Mouse (Mus musculus) embryonic facial prominence, embryonic 11.5 days (tissue): Measurements from ENCODE around the gene Fbxo40. TPM values are rescaled to one million over a fixed set of nuclear protein-coding genes. Genes with fewer than 3 reads are reported as not detected.

Experiments used
- ATAC-seq: fragments of 200-750 bp; cut with Nextera tagmentation; replicated peaks from 2 replicates; pipeline ENCODE4 v1.8.0; 2017; ENCODE audit warnings: low read depth; ENCODE audit not compliant: insufficient number of reproducible peaks, low FRiP score, low TSS enrichment
- DNase-seq: peaks from one replicate; pipeline ENCODE4 v3.0.0-alpha.2; 2015; ENCODE audit warnings: low spot score
- H3K27ac ChIP-seq: fragments of 300-500 bp; sonication (generic); replicated peaks from 2 replicates; pipeline ENCODE4 v1.5.1; 2014; ENCODE audit warnings: mild to moderate bottlenecking, low read depth, low read length, control low read depth
- H3K27me3 ChIP-seq: fragments of 300-500 bp; sonication (generic); 2 replicates; pipeline ENCODE4 v1.6.1; 2014; ENCODE audit warnings: mild to moderate bottlenecking, low read length, moderate library complexity, mixed read lengths; ENCODE audit not compliant: control insufficient read depth, insufficient read depth
- H3K36me3 ChIP-seq: fragments of 300-500 bp; sonication (generic); replicated peaks from 2 replicates; pipeline ENCODE4 v1.6.1; 2014; ENCODE audit warnings: low read depth, mild to moderate bottlenecking, low read length, moderate library complexity, mixed read lengths; ENCODE audit not compliant: control insufficient read depth, insufficient read depth
- H3K4me1 ChIP-seq: fragments of 300-500 bp; sonication (generic); 2 replicates; pipeline ENCODE4 v1.6.1; 2014; ENCODE audit warnings: low read length, mixed read lengths; ENCODE audit not compliant: control insufficient read depth, insufficient read depth
- H3K4me2 ChIP-seq: fragments of 300-500 bp; sonication (generic); 2 replicates; pipeline ENCODE4 v1.6.1; 2014; ENCODE audit warnings: low read depth, mild to moderate bottlenecking, control low read depth, low read length, moderate library complexity
- H3K4me3 ChIP-seq: fragments of 300-500 bp; sonication (generic); 2 replicates; pipeline ENCODE4 v1.5.1; 2014; ENCODE audit warnings: low read depth, low read length, control low read depth
- H3K9ac ChIP-seq: fragments of 300-500 bp; sonication (generic); replicated peaks from 2 replicates; pipeline ENCODE4 v1.6.1; 2014; ENCODE audit warnings: mild to moderate bottlenecking, control low read depth, low read length
- H3K9me3 ChIP-seq: fragments of 300-500 bp; sonication (generic); replicated peaks from 2 replicates; pipeline ENCODE4 v1.6.1; 2016; ENCODE audit warnings: mild to moderate bottlenecking, low read length, inconsistent platforms, mixed read lengths; ENCODE audit not compliant: control insufficient read depth
- WGBS: fragments of 180-500 bp; shearing (Covaris S2); extraction: QIAGEN DNeasy Blood & Tissue Kit; methylation state at CpG from one replicate; pipeline ENCODE4 v1.1.7; 2014; 5-methylcytosine and 5-hydroxymethylcytosine counted together
- polyA plus RNA-seq: library from polyadenylated mRNA; unstranded; fragments of >200 nt; fragmentation: Nextera tagmentation; extraction: Ambion mirVana; gene quantifications from 2 replicates; pipeline ENCODE4 v1.2.1, GENCODE M21; 2014

Gene Fbxo40
- polyA plus RNA-seq, result 0.11 TPM in 1 of 2 replicates, not detected in the other

GRCm38 (mm10) chr16:36989999-36990625, at the start of gene Fbxo40:
Fbxo40 (minus strand) TSS chr16:36990467.
- no peak within 1 kb of the TSS for H3K4me3 ChIP-seq
- H3K4me2 ChIP-seq, result no peak within 1 kb of the TSS
- DNase-seq (peak; percentile 14), ATAC-seq (no peak)
- H3K4me1 ChIP-seq, result no peaks in the 10 kb centered on the region; the same call in 1 of the 2 replicates
- 67% methylated on average over 18 of the region's 18 CpGs for WGBS
- no peak within 1 kb of the TSS for H3K27ac ChIP-seq
- H3K9ac ChIP-seq, result no peak within 1 kb of the TSS
- H3K9me3 ChIP-seq, result no peaks in the 10 kb centered on the region
- H3K36me3 ChIP-seq, result no peaks in the 10 kb centered on the region
- no peaks in the 10 kb centered on the region for H3K27me3 ChIP-seq

GRCm38 (mm10) chr16:37034751-37035150, 44.5 kb upstream of the Fbxo40 start:
- ATAC-seq, result no peak
- H3K4me1 ChIP-seq, result no peaks in the 10 kb centered on the region
- H3K36me3 ChIP-seq, result peaks cover 2% of the 10 kb centered on the region; the same call in 1 of the 2 replicates

GRCm38 (mm10) chr16:37031996-37032395, 41.7 kb upstream of the Fbxo40 start:
- no peak for DNase-seq
- Histone ChIP-seq H3K9ac (no peak overlapping the region), H3K27ac (no peak overlapping the region), H3K4me3 (no peak overlapping the region), H3K36me3 (peaks cover 2% of the 10 kb centered on the region; the same call in 1 of the 2 replicates), H3K4me1 (no peaks in the 10 kb centered on the region), H3K9me3 (no peaks in the 10 kb centered on the region), H3K27me3 (no peaks in the 10 kb centered on the region), H3K4me2 (no peak overlapping the region)
- ATAC-seq, result no peak
- WGBS, result 83% methylated on average over 3 of the region's 3 CpGs

More at GRCm38 (mm10) chr16:37034751-37035150, 44.5 kb upstream of the Fbxo40 start:
- no peaks in the 10 kb centered on the region for H3K27me3 ChIP-seq
- no peak overlapping the region for H3K9ac ChIP-seq
- no peak for DNase-seq
- H3K4me3 ChIP-seq, result no peak overlapping the region
- 97% methylated on average over 8 of the region's 8 CpGs for WGBS
- H3K27ac ChIP-seq, result no peak overlapping the region
- no peak overlapping the region for H3K4me2 ChIP-seq
- H3K9me3 ChIP-seq, result no peaks in the 10 kb centered on the region

- Histone ChIP-seq H3K27ac (no peak overlapping the region), H3K4me3 (no peak overlapping the region), H3K27me3 (no peaks in the 10 kb centered on the region), H3K9ac (no peak overlapping the region), H3K4me1 (no peaks in the 10 kb centered on the region), H3K4me2 (no peak overlapping the region), H3K9me3 (no peaks in the 10 kb centered on the region), H3K36me3 (0 out of 2 replicates have a peak, but pooled peaks cover under 1% of the 10 kb centered on the region)
- WGBS, result 82% methylated on average over 3 of the region's 3 CpGs
- no peak for ATAC-seq
- no peak for DNase-seq
Observed at GRCm38 (mm10) chr16:37027581-37027980, 37.3 kb upstream of the Fbxo40 start.

- DNase-seq (no peak), ATAC-seq (no peak)
- Histone ChIP-seq H3K27ac (no peak overlapping the region), H3K4me1 (no peaks in the 10 kb centered on the region), H3K9ac (peak overlapping the region; percentile 86), H3K4me2 (peak overlapping the region; percentile 75), H3K27me3 (no peaks in the 10 kb centered on the region), H3K9me3 (no peaks in the 10 kb centered on the region), H3K4me3 (peak overlapping the region; percentile 89), H3K36me3 (no peaks in the 10 kb centered on the region)
- WGBS, result 63% methylated on average over 5 of the region's 5 CpGs
Observed at GRCm38 (mm10) chr16:37012336-37012735, 22.1 kb upstream of the Fbxo40 start.

GRCm38 (mm10) chr16:37011922-37012289, 21.6 kb upstream of the Fbxo40 start:
- Histone ChIP-seq H3K4me1 (no peaks in the 10 kb centered on the region), H3K4me3 (peak overlapping the region; percentile 89), H3K27me3 (no peaks in the 10 kb centered on the region), H3K27ac (no peak overlapping the region), H3K36me3 (no peaks in the 10 kb centered on the region), H3K9me3 (no peaks in the 10 kb centered on the region), H3K4me2 (peak overlapping the region; percentile 75), H3K9ac (peak overlapping the region; percentile 86)
- ATAC-seq (peak; percentile 72), DNase-seq (no peak)
- under 1% methylated on average over 26 of the region's 26 CpGs for WGBS

GRCm38 (mm10) chr16:37011061-37011921, 21.0 kb upstream of the Fbxo40 start, which contains the start of gene Polq:
Polq (plus strand) TSS chr16:37011786.
- peak; percentile 96 for DNase-seq
- peak within 1 kb of the TSS; percentile 86 for H3K9ac ChIP-seq
- H3K4me3 ChIP-seq, result peak within 1 kb of the TSS; percentile 89
- no peaks in the 10 kb centered on the region for H3K4me1 ChIP-seq
- no peaks in the 10 kb centered on the region for H3K36me3 ChIP-seq
- WGBS, result 6% methylated on average over 30 of the region's 30 CpGs
- H3K4me2 ChIP-seq, result peak within 1 kb of the TSS; percentile 75
- peak; percentile 92 for ATAC-seq
- no peak within 1 kb of the TSS for H3K27ac ChIP-seq
- no peaks in the 10 kb centered on the region for H3K27me3 ChIP-seq
- no peaks in the 10 kb centered on the region for H3K9me3 ChIP-seq

GRCm38 (mm10) chr16:37010370-37010769, 20.1 kb upstream of the Fbxo40 start:
- ATAC-seq, result no peak
- peak; percentile 75 for DNase-seq
- no peak overlapping the region for H3K4me3 ChIP-seq
- no peak overlapping the region for H3K9ac ChIP-seq
- no peaks in the 10 kb centered on the region for H3K4me1 ChIP-seq
- no peaks in the 10 kb centered on the region for H3K27me3 ChIP-seq
- WGBS, result 67% methylated on average over 4 of the region's 4 CpGs
- no peaks in the 10 kb centered on the region for H3K9me3 ChIP-seq
- H3K27ac ChIP-seq, result no peak overlapping the region
- no peak overlapping the region for H3K4me2 ChIP-seq
- no peaks in the 10 kb centered on the region for H3K36me3 ChIP-seq
